Mouse (Mus musculus) left cerebral cortex, adult 9 months (tissue): ENCODE results near the gene Eps8l3.

Source experiments
- DNase-seq, 2 experiments: peaks; one replicate each; pipeline ENCODE4 v3.0.0; 2022; ENCODE audit warnings: low spot score in 2 of 2

The Eps8l3 gene

GRCm38 (mm10) chr3:107877005-107877404 lies at the start of gene Eps8l3:
TSS of gene Eps8l3 (plus strand) at chr3:107877229.
- DNase-seq, result no peak

- no peak for DNase-seq
Measured at GRCm38 (mm10) chr3:107827873-107828405, 49.1 kb upstream of the Eps8l3 start.

GRCm38 (mm10) chr3:107828518-107828917 lies 48.5 kb upstream of the Eps8l3 start:
- DNase-seq, result no peak

- no peak for DNase-seq
Measured at GRCm38 (mm10) chr3:107828997-107829396, 48.0 kb upstream of the Eps8l3 start.

- DNase-seq, result no peak
Measured at GRCm38 (mm10) chr3:107829625-107830024, 47.4 kb upstream of the Eps8l3 start.

GRCm38 (mm10) chr3:107831875-107832554 lies 45.0 kb upstream of the Eps8l3 start:
- no peak for DNase-seq

GRCm38 (mm10) chr3:107832645-107833044 lies 44.4 kb upstream of the Eps8l3 start:
- no peak for DNase-seq

GRCm38 (mm10) chr3:107833370-107833769 lies 43.7 kb upstream of the Eps8l3 start:
- DNase-seq, result no peak

- DNase-seq, result no peak
Measured at GRCm38 (mm10) chr3:107833872-107834341, 43.1 kb upstream of the Eps8l3 start.

- DNase-seq, result no peak
Measured at GRCm38 (mm10) chr3:107835301-107835700, 41.7 kb upstream of the Eps8l3 start.

- no peak for DNase-seq
Measured at GRCm38 (mm10) chr3:107839855-107840254, 37.2 kb upstream of the Eps8l3 start.

- DNase-seq, result no peak
Measured at GRCm38 (mm10) chr3:107840855-107841254, 36.2 kb upstream of the Eps8l3 start.

GRCm38 (mm10) chr3:107841370-107841769 lies 35.7 kb upstream of the Eps8l3 start:
- no peak for DNase-seq

GRCm38 (mm10) chr3:107843406-107843805 lies 33.6 kb upstream of the Eps8l3 start:
- no peak for DNase-seq

GRCm38 (mm10) chr3:107844001-107844400 lies 33.0 kb upstream of the Eps8l3 start:
- no peak for DNase-seq

GRCm38 (mm10) chr3:107844499-107844898 lies 32.5 kb upstream of the Eps8l3 start:
- DNase-seq, result no peak

- no peak for DNase-seq
Measured at GRCm38 (mm10) chr3:107846175-107846574, 30.9 kb upstream of the Eps8l3 start.

- DNase-seq, result no peak
Measured at GRCm38 (mm10) chr3:107846835-107847234, 30.2 kb upstream of the Eps8l3 start.

- DNase-seq, result no peak
Measured at GRCm38 (mm10) chr3:107848126-107848525, 28.9 kb upstream of the Eps8l3 start.

- DNase-seq, result no peak
Measured at GRCm38 (mm10) chr3:107849000-107849692, 27.9 kb upstream of the Eps8l3 start.

GRCm38 (mm10) chr3:107849693-107850031 lies 27.4 kb upstream of the Eps8l3 start:
- DNase-seq, result no peak

GRCm38 (mm10) chr3:107850418-107851031 lies 26.5 kb upstream of the Eps8l3 start:
- no peak for DNase-seq

GRCm38 (mm10) chr3:107852786-107853185 lies 24.2 kb upstream of the Eps8l3 start:
- DNase-seq, result no peak
